Mouse (Mus musculus) heart, embryonic 12.5 days (tissue): ENCODE data around the gene Plxnb1. TPM values are rescaled to one million over a fixed set of nuclear protein-coding genes. Genes with fewer than 3 reads are reported as not detected.

ENCODE experiments used
- ATAC-seq: fragments of 200-750 bp; cut with Nextera tagmentation; 2 replicates; pipeline ENCODE4 v1.8.0; 2017; ENCODE audit warnings: moderate TSS enrichment, moderate library complexity; ENCODE audit not compliant: insufficient number of reproducible peaks, low FRiP score
- H3K27ac ChIP-seq: fragments of 300-500 bp; sonication (generic); 2 replicates; pipeline ENCODE4 v1.5.1; 2016; ENCODE audit warnings: mild to moderate bottlenecking, moderate library complexity; ENCODE audit not compliant: poor library complexity, severe bottlenecking
- H3K27me3 ChIP-seq: fragments of 300-500 bp; sonication (generic); replicated peaks from 2 replicates; pipeline ENCODE4 v1.6.1; 2016; ENCODE audit warnings: mild to moderate bottlenecking, moderate library complexity
- H3K36me3 ChIP-seq: fragments of 300-500 bp; sonication (generic); 2 replicates; pipeline ENCODE4 v1.6.1; 2016; ENCODE audit warnings: mild to moderate bottlenecking, moderate library complexity
- H3K4me1 ChIP-seq: fragments of 300-500 bp; sonication (generic); replicated peaks from 2 replicates; pipeline ENCODE4 v1.6.1; 2016; ENCODE audit warnings: mild to moderate bottlenecking
- H3K4me2 ChIP-seq: fragments of 300-500 bp; sonication (generic); 2 replicates; pipeline ENCODE4 v1.6.1; 2016; ENCODE audit warnings: mild to moderate bottlenecking, moderate library complexity
- H3K4me3 ChIP-seq: fragments of 300-500 bp; sonication (generic); 2 replicates; pipeline ENCODE4 v1.5.1; 2016; ENCODE audit warnings: mild to moderate bottlenecking
- H3K9ac ChIP-seq: fragments of 300-500 bp; sonication (generic); 2 replicates; pipeline ENCODE4 v1.6.1; 2016; ENCODE audit warnings: mild to moderate bottlenecking, moderate library complexity
- H3K9me3 ChIP-seq: fragments of 300-500 bp; sonication (generic); replicated peaks from 2 replicates; pipeline ENCODE4 v1.6.1; 2016; ENCODE audit warnings: mild to moderate bottlenecking, moderate library complexity
- WGBS: fragments of 180-500 bp; shearing (Covaris S2); methylation state at CpG from one replicate; pipeline ENCODE4 v1.1.7; 2016; 5-methylcytosine and 5-hydroxymethylcytosine counted together
- polyA plus RNA-seq: library from polyadenylated mRNA; unstranded; fragments of >200 nt; fragmentation: Nextera tagmentation; extraction: Ambion mirVana; gene quantifications from 2 replicates; pipeline ENCODE4 v1.2.1, GENCODE M21; 2016

The Plxnb1 gene
- polyA plus RNA-seq, 1 experiment from 2014 or later = 11.1 TPM

- Histone ChIP-seq H3K4me1 (no peaks in the 10 kb centered on the region), H3K36me3 (no peaks in the 10 kb centered on the region)
- WGBS = 52% methylated on average over 3 of the region's 3 CpGs
Measured at GRCm38 (mm10) chr9:109161941-109162340, 66.8 kb downstream of the Plxnb1 start, which contains the start of gene Fbxw21. Fbxw21 (minus strand) TSS chr9:109162041.

GRCm38 (mm10) chr9:109167316-109167715 is 72.1 kb downstream of the Plxnb1 start:
- Histone ChIP-seq H3K27ac (no peak overlapping the region), H3K9ac (no peak overlapping the region), H3K4me2 (no peak overlapping the region), H3K4me3 (no peak overlapping the region), H3K9me3 (no peaks in the 10 kb centered on the region; the same call in 1 of the 2 replicates), H3K36me3 (no peaks in the 10 kb centered on the region), H3K4me1 (no peaks in the 10 kb centered on the region), H3K27me3 (no peaks in the 10 kb centered on the region)
- ATAC-seq = no peak

More at GRCm38 (mm10) chr9:109161941-109162340, 66.8 kb downstream of the Plxnb1 start, which contains the start of gene Fbxw21:
- ATAC-seq = no peak
- Histone ChIP-seq H3K9me3 (no peaks in the 10 kb centered on the region), H3K9ac (no peak within 1 kb of the TSS), H3K27me3 (no peaks in the 10 kb centered on the region), H3K4me2 (no peak within 1 kb of the TSS), H3K4me3 (no peak within 1 kb of the TSS), H3K27ac (no peak within 1 kb of the TSS)

Other genes starting within 250 kb of the Plxnb1 start
- 6.0 and 8.0 TPM in 2 replicates for gene Slc26a6, start 242.1 kb upstream of the Plxnb1 start, polyA plus RNA-seq
- not detected in 2 replicates for gene Tmem89, start 180.8 kb upstream of the Plxnb1 start, polyA plus RNA-seq
- 738 and 745 TPM in 2 replicates for gene Uqcrc1, start 158.8 kb upstream of the Plxnb1 start, polyA plus RNA-seq
- gene Col7a1, start 141.8 kb upstream of the Plxnb1 start, polyA plus RNA-seq = 1.1 and 1.3 TPM in 2 replicates
- gene Ucn2, start 109.4 kb upstream of the Plxnb1 start, polyA plus RNA-seq = not detected in 2 replicates
- gene Pfkfb4, start 103.6 kb upstream of the Plxnb1 start, polyA plus RNA-seq = 3.0 and 4.3 TPM in 2 replicates
- gene Shisa5, start 56.8 kb upstream of the Plxnb1 start, polyA plus RNA-seq = 67.5 and 70.3 TPM in 2 replicates
- gene Trex1, start 35.7 kb upstream of the Plxnb1 start, polyA plus RNA-seq = 5.8 and 7.1 TPM in 2 replicates
- gene Atrip, start 21.3 kb upstream of the Plxnb1 start, polyA plus RNA-seq = 17.9 and 19.6 TPM in 2 replicates
- 14.6 and 16.3 TPM in 2 replicates for gene Ccdc51, start 12.9 kb upstream of the Plxnb1 start, polyA plus RNA-seq
- gene Tma7, start 12.8 kb upstream of the Plxnb1 start, polyA plus RNA-seq = 715 and 742 TPM in 2 replicates
- not detected in 2 replicates for gene Fbxw21, start 66.7 kb downstream of the Plxnb1 start, polyA plus RNA-seq
- not detected in 2 replicates for gene Fbxw13, start 100.6 kb downstream of the Plxnb1 start, polyA plus RNA-seq
- not detected in 2 replicates for gene Fbxw20, start 139.4 kb downstream of the Plxnb1 start, polyA plus RNA-seq
- not detected in 2 replicates for gene Fbxw14, start 192.3 kb downstream of the Plxnb1 start, polyA plus RNA-seq
- gene Fbxw28, start 244.3 kb downstream of the Plxnb1 start, polyA plus RNA-seq = not detected in 2 replicates